Mouse (Mus musculus): ENCODE data around the gene Klf13. TPM values are rescaled to one million over a fixed set of nuclear protein-coding genes. Genes with fewer than 3 reads are reported as not detected.

The Klf13 gene
- polyA plus RNA-seq, 1 experiment from 2014 or later = 24.7 TPM

GRCm38 (mm10) chr7:63933905-63934304, 4.8 kb downstream of the Klf13 start:
- ATAC-seq (ENCODE audit: low FRiP score) = no peak
- Histone ChIP-seq H3K9me3 (replicated peaks) (no peaks in the 10 kb centered on the region), H3K4me1 (peaks cover 37% of the 10 kb centered on the region), H3K27ac (replicated peaks) (no peak overlapping the region), H3K36me3 (0 out of 2 replicates have a peak, but pooled peaks cover 3% of the 10 kb centered on the region), H3K4me2 (peak overlapping the region; percentile 96), H3K9ac (replicated peaks) (no peak overlapping the region), H3K27me3 (replicated peaks) (no peaks in the 10 kb centered on the region), H3K4me3 (replicated peaks) (no peak overlapping the region)
- WGBS = 66% methylated on average over 6 of the region's 6 CpGs

DNA sequence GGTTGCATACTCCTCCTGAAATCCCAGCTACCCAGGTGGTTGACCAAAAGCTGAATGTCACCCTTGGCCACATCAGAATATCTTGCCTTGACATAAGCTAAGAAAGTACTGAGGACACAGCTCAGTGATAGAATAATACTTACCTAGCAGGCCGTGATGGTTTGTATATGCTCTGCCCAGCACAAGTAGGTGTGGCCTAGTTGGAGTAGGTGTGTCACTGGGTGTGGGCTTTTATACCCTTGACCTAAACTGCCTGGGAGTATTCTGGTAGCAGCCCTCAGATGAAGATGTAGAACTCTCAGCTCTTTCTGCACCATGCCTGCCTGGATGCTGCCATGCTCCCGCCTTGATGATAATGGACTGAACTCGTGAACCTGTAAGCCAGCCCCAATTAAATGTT, 6.3 kb downstream of the Klf13 start:
- Histone ChIP-seq H3K4me2 (no peak overlapping the region), H3K27ac (replicated peaks) (no peak overlapping the region), H3K9ac (replicated peaks) (no peak overlapping the region), H3K4me1 (peaks cover 43% of the 10 kb centered on the region), H3K27me3 (replicated peaks) (no peaks in the 10 kb centered on the region), H3K9me3 (replicated peaks) (no peaks in the 10 kb centered on the region), H3K4me3 (replicated peaks) (no peak overlapping the region), H3K36me3 (0 out of 2 replicates have a peak, but pooled peaks cover 3% of the 10 kb centered on the region)
- WGBS = 88% methylated on average over 3 of the region's 3 CpGs
- no peak for ATAC-seq (ENCODE audit: low FRiP score)

GRCm38 (mm10) chr7:63930766-63931165, 7.9 kb downstream of the Klf13 start:
- no peak for ATAC-seq (ENCODE audit: low FRiP score)
- Histone ChIP-seq H3K27ac (replicated peaks) (no peak overlapping the region), H3K4me1 (peaks cover 49% of the 10 kb centered on the region), H3K27me3 (replicated peaks) (no peaks in the 10 kb centered on the region), H3K4me3 (replicated peaks) (no peak overlapping the region), H3K4me2 (no peak overlapping the region), H3K36me3 (0 out of 2 replicates have a peak, but pooled peaks cover 3% of the 10 kb centered on the region), H3K9ac (replicated peaks) (no peak overlapping the region), H3K9me3 (replicated peaks) (no peaks in the 10 kb centered on the region)
- WGBS = 81% methylated on average over 5 of the region's 5 CpGs

DNA sequence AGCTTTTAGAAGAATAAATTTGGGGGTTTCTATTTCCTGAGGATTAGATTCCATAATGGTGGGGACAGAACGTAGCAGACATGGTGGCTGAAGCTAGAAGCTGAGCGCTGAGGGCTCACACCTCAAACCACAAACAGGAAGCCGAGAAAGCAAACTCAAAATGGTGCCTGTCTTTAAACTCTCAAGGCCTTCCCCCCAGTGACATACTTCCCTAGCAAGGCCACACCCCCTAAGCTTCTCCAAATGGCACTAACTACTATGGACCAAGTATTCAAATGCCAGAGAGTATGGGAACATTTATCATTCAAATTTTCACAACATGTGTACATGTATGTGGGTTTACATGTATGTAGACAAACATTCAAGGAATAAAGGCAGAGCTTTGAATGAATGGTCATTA, 8.6 kb downstream of the Klf13 start:
- Histone ChIP-seq H3K9me3 (replicated peaks) (no peaks in the 10 kb centered on the region), H3K9ac (replicated peaks) (no peak overlapping the region), H3K4me3 (replicated peaks) (no peak overlapping the region), H3K36me3 (0 out of 2 replicates have a peak, but pooled peaks cover 3% of the 10 kb centered on the region), H3K4me1 (peaks cover 49% of the 10 kb centered on the region), H3K27me3 (replicated peaks) (no peaks in the 10 kb centered on the region), H3K4me2 (no peak overlapping the region), H3K27ac (replicated peaks) (no peak overlapping the region)
- ATAC-seq (ENCODE audit: low FRiP score) = no peak
- 85% methylated on average over 3 of the region's 3 CpGs for WGBS

GRCm38 (mm10) chr7:63929080-63929479, 9.6 kb downstream of the Klf13 start:
- Histone ChIP-seq H3K27me3 (replicated peaks) (no peaks in the 10 kb centered on the region), H3K4me2 (no peak overlapping the region), H3K9me3 (replicated peaks) (no peaks in the 10 kb centered on the region), H3K9ac (replicated peaks) (no peak overlapping the region), H3K27ac (replicated peaks) (no peak overlapping the region), H3K4me3 (replicated peaks) (no peak overlapping the region), H3K36me3 (0 out of 2 replicates have a peak, but pooled peaks cover 3% of the 10 kb centered on the region), H3K4me1 (peaks cover 50% of the 10 kb centered on the region)
- ATAC-seq (ENCODE audit: low FRiP score) = no peak
- WGBS = 94% methylated on average over 4 of the region's 4 CpGs

DNA sequence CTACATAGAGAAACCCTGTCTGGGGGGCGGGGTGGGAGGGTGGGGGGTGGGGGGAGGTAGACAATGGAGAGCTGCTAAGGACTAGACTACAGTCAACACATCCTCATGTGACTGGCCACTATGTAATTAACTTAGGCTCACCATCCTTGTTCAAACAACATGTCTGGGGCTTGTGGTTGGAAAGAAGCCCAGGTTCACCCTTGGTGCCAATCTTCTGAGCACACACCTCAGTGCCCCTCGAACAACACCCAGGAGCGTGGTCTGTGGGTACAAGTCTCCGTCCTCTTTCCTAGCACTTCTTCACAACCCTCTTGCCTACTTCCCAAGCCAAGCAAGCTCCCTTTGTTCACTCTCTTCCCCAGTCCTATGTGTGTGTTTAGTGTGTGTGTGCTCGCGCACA, 11.6 kb downstream of the Klf13 start:
- H3K9ac ChIP-seq (replicated peaks) = no peak overlapping the region
- ATAC-seq (ENCODE audit: low FRiP score) = no peak
- peaks cover 53% of the 10 kb centered on the region for H3K4me1 ChIP-seq
- H3K27me3 ChIP-seq (replicated peaks) = no peaks in the 10 kb centered on the region
- H3K36me3 ChIP-seq = no peaks in the 10 kb centered on the region
- 92% methylated on average over 6 of the region's 6 CpGs for WGBS
- H3K4me3 ChIP-seq (replicated peaks) = no peak overlapping the region
- H3K4me2 ChIP-seq = no peak overlapping the region
- H3K27ac ChIP-seq (replicated peaks) = no peak overlapping the region
- no peaks in the 10 kb centered on the region for H3K9me3 ChIP-seq (replicated peaks)

GRCm38 (mm10) chr7:63926492-63926891, 12.2 kb downstream of the Klf13 start:
- ATAC-seq (ENCODE audit: low FRiP score) = no peak
- no peak overlapping the region for H3K4me3 ChIP-seq (replicated peaks)

DNA sequence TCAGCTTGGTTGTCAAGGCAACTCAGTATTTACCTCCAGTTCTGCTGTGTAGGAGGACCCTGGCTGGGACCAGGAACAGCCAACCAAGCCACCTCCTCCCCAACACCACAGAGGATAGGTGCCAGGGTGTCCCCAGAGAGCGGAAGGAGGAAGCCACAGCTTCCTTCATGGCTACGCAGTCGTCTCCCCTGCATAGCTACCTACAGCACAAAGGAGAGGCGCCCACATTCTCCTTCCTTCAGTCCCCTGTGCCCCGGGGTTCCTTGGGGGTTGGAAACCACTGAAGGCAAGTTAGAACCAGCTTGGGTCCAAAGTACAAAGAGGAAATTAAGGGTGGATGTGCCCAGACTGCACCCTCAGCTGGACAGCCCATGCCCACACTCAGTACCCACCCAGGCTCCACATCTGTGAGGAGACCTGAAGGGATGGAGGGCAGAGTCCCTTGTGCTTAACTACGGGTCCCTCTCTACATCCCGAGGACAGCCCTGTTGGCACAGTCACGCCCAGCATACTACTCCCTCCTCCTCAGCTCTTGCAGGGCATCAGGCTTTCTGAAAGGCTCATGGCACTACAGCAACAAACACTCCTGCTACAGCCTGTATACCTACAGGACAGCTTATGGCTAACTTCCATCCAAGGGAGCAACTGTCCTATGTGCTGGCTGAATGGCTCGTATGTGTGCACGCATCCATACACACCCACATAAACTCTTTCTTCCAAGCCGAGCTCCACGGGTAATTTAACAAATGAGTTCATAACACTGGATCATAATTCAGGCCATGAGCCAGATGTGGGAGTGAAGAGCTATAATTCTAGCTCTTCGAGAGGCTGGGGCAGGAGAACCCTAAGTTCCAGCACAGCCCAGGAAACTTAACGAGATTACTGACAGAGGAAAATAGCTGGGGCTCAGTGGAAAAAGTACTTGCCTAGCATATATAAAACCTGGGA, 13.0 kb downstream of the Klf13 start:
- Histone ChIP-seq H3K36me3 (no peaks in the 10 kb centered on the region), H3K9ac (replicated peaks) (no peak overlapping the region), H3K27ac (replicated peaks) (peak overlapping the region; percentile 61), H3K4me1 (peaks cover 60% of the 10 kb centered on the region), H3K4me3 (replicated peaks) (no peak overlapping the region), H3K4me2 (0 out of 2 replicates have a peak overlapping the region, but pooled peaks have one; percentile 15), H3K9me3 (replicated peaks) (no peaks in the 10 kb centered on the region), H3K27me3 (replicated peaks) (no peaks in the 10 kb centered on the region)
- peak; percentile 34 for ATAC-seq (ENCODE audit: low FRiP score)
- 52% methylated on average over 14 of the region's 14 CpGs for WGBS

More at GRCm38 (mm10) chr7:63926492-63926891, 12.2 kb downstream of the Klf13 start:
- Histone ChIP-seq H3K4me1 (peaks cover 57% of the 10 kb centered on the region), H3K4me2 (no peak overlapping the region), H3K27me3 (replicated peaks) (no peaks in the 10 kb centered on the region), H3K36me3 (no peaks in the 10 kb centered on the region), H3K9me3 (replicated peaks) (no peaks in the 10 kb centered on the region), H3K9ac (replicated peaks) (no peak overlapping the region), H3K27ac (replicated peaks) (peak overlapping the region; percentile 43)
- 84% methylated on average over 3 of the region's 3 CpGs for whole genome bisulfite sequencing

GRCm38 (mm10) chr7:63924747-63925412, 13.8 kb downstream of the Klf13 start:
- WGBS = 25% methylated on average over 6 of the region's 6 CpGs
- Histone ChIP-seq H3K4me3 (replicated peaks) (no peak overlapping the region), H3K4me1 (peaks cover 60% of the 10 kb centered on the region), H3K9ac (replicated peaks) (no peak overlapping the region), H3K36me3 (no peaks in the 10 kb centered on the region), H3K9me3 (replicated peaks) (no peaks in the 10 kb centered on the region), H3K27ac (replicated peaks) (peak overlapping the region; percentile 61), H3K27me3 (replicated peaks) (no peaks in the 10 kb centered on the region), H3K4me2 (0 out of 2 replicates have a peak overlapping the region, but pooled peaks have one; percentile 15)
- peak; percentile 39; the same call in 1 of the 2 replicates for ATAC-seq (ENCODE audit: low FRiP score)

GRCm38 (mm10) chr7:63924151-63924550, 14.6 kb downstream of the Klf13 start:
- no peak for ATAC-seq (ENCODE audit: low FRiP score)
- Histone ChIP-seq H3K4me2 (no peak overlapping the region), H3K4me1 (peaks cover 56% of the 10 kb centered on the region), H3K36me3 (no peaks in the 10 kb centered on the region), H3K27me3 (replicated peaks) (no peaks in the 10 kb centered on the region), H3K4me3 (replicated peaks) (no peak overlapping the region), H3K9me3 (replicated peaks) (no peaks in the 10 kb centered on the region), H3K27ac (replicated peaks) (peak overlapping the region; percentile 14; the same call in 1 of the 2 replicates), H3K9ac (replicated peaks) (no peak overlapping the region)
- 24% methylated on average over 1 of the region's 1 CpGs for WGBS

DNA sequence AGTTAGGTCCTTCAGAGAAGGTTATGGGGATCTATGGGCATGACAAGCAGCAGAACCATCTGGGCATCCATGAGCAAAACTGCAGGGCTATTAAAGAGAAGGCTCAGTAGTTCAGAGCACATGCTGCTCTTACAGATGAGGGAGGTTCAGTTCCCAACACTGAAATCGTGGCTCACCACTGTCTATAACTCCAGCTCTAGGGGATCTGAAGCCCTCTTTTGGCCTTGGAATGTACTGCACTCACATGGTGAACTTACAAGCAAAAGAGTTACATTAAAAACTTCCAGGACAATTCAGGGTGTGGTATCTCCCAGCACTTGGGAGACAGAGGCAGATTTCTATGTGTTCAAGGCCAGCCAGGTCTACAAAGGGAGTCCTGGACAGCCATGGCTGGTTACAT, 15.7 kb downstream of the Klf13 start:
- ATAC-seq (ENCODE audit: low FRiP score) = no peak
- no peaks in the 10 kb centered on the region for H3K27me3 ChIP-seq (replicated peaks)
- no peaks in the 10 kb centered on the region for H3K36me3 ChIP-seq
- H3K9me3 ChIP-seq (replicated peaks) = no peaks in the 10 kb centered on the region
- H3K27ac ChIP-seq (replicated peaks) = no peak overlapping the region
- H3K4me2 ChIP-seq = no peak overlapping the region
- H3K4me1 ChIP-seq = peaks cover 54% of the 10 kb centered on the region
- 88% methylated on average over 1 of the region's 1 CpGs for WGBS
- H3K4me3 ChIP-seq (replicated peaks) = no peak overlapping the region
- no peak overlapping the region for H3K9ac ChIP-seq (replicated peaks)

Data from neural tube, embryonic 15.5 days (tissue).